Mouse (Mus musculus): ENCODE data around the gene Ercc4. TPM values are rescaled to one million over a fixed set of nuclear protein-coding genes. Genes with fewer than 3 reads are reported as not detected.

The Ercc4 gene
- 5.3 and 6.6 TPM in 2 replicates for polyA plus RNA-seq (2015; fragmentation: Nextera tagmentation; extraction: Ambion mirVana)

DNA sequence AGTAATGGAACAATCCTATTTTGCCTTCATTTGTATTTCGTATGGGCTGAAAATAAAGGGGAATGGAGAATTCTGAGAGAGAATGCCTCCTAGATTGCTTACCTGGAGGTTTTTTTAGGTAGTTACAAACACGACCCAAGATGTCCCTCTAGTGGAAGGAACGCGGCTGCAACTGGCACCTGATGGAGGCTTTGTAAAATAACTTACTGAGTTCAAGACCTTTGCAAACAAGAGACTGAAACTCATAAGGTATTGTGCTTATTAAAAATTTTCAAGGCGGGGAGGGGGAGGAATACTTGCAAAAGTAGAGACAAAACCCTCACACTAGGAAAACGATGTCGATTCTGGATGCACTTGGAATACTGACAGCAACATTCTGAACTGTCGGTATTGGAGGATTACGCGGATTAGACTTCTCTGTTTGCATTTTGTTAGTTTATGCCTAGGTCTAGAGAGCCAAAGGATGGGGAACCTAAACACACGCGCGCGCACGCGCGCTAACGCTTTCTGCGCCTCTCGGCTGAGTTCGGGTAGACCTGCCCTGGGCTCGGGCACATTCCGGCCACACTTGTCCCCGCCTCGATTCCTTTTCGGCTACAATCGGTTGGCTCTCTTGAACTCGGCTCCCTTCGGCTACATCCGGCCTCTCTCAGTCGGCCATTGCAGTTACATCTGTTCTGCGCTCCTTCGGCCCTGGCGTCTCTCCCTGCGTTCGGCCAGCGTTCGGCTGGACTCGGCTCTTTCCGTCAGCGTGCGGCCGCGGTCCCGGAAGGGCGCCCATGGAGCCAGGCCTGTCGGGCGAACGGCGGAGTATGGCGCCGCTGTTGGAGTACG, at the start of gene Ercc4:
TSS of gene Ercc4 (plus strand) at position 529 of the 834 bp plus-strand sequence.
- no peaks in the 10 kb centered on the region for H3K9me3 ChIP-seq (ENCODE audit: control insufficient read depth, low read length)
- peaks cover 12% of the 10 kb centered on the region for H3K36me3 ChIP-seq (ENCODE audit: control insufficient read depth, insufficient read depth, low read length)
- ATAC-seq (ENCODE audit: low FRiP score, low TSS enrichment): peak; percentile 99
- peak within 1 kb of the TSS; percentile 93 for H3K4me2 ChIP-seq (replicated peaks; ENCODE audit: low read depth)
- TF ChIP-seq CTCF (IDR thresholded peaks at IDR 0.05; ENCODE audit: low read depth): peak; percentile 83
- TF ChIP-seq EP300 (optimal IDR thresholded peaks at IDR 0.05): no peak
- 1% methylated on average over 53 of the region's 53 CpGs for WGBS
- H3K4me1 ChIP-seq (replicated peaks; ENCODE audit: control insufficient read depth, insufficient read depth): no peaks in the 10 kb centered on the region; the same call in 1 of the 2 replicates
- peak; percentile 96 for DNase-seq (ENCODE audit: low spot score)
- no peaks in the 10 kb centered on the region for H3K27me3 ChIP-seq (ENCODE audit: control insufficient read depth, insufficient read depth, low read length)
- peak within 1 kb of the TSS; percentile 89 for H3K27ac ChIP-seq (replicated peaks)
- H3K4me3 ChIP-seq (ENCODE audit: low read depth, low read length): peak within 1 kb of the TSS; percentile 76
- peak within 1 kb of the TSS; percentile 98 for H3K9ac ChIP-seq (ENCODE audit: low read length)

DNA sequence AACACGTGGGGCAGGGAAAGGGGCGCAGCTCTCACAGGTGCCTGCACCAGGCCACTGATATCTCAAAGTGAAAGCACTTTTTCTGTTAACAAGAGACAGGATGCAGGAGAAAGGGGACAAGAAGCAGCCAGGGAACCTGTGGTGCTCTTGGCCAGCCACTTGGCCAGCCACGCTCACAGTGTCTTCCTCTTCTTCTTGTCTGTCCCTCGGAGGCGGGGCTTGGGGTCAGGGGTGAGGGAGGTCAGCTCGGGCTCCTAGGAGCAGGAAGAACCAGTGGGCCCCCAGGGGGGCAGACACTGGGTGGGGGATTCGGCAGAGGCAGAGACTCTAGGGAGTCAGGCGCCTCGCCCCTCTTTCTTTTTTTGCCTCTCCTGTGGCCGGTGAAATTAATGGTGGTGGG, 48.4 kb upstream of the Ercc4 start:
- H3K27me3 ChIP-seq (ENCODE audit: control insufficient read depth, insufficient read depth, low read length): no peaks in the 10 kb centered on the region
- DNase-seq (ENCODE audit: low spot score) (no peak), ATAC-seq (ENCODE audit: low FRiP score, low TSS enrichment) (no peak)
- H3K9me3 ChIP-seq (ENCODE audit: control insufficient read depth, low read length): no peaks in the 10 kb centered on the region
- H3K9ac ChIP-seq (ENCODE audit: low read length): no peak overlapping the region
- no peaks in the 10 kb centered on the region for H3K4me1 ChIP-seq (replicated peaks; ENCODE audit: control insufficient read depth, insufficient read depth)
- peak overlapping the region; percentile 8; the same call in 1 of the 2 replicates for H3K4me2 ChIP-seq (replicated peaks; ENCODE audit: low read depth)
- 39% methylated on average over 9 of the region's 10 CpGs for WGBS
- TF ChIP-seq EP300 (optimal IDR thresholded peaks at IDR 0.05) (no peak), CTCF (IDR thresholded peaks at IDR 0.05; ENCODE audit: low read depth) (no peak)
- H3K27ac ChIP-seq (replicated peaks): no peak overlapping the region
- no peaks in the 10 kb centered on the region for H3K36me3 ChIP-seq (ENCODE audit: control insufficient read depth, insufficient read depth, low read length)
- no peak overlapping the region for H3K4me3 ChIP-seq (ENCODE audit: low read depth, low read length)

DNA sequence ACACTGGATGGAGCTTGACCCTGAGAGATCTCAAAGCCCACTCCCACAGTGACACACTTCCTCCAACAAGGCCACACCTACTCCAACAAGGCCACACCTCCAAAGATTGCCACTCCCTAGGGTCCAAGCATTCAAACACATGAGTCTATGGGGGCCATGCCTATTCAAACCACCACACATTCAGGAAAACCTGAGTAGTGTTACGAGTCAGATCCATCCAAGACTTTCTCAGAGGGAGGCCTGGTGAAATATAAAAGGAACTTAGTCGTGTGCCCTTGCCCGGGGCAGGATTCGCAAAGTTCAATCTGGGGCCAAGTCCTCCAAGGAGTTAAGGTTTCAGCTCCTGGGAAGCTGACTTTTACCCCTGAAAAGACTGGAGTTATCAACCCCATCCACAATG, 35.3 kb upstream of the Ercc4 start:
- H3K4me2 ChIP-seq (replicated peaks; ENCODE audit: low read depth): no peak overlapping the region
- DNase-seq (ENCODE audit: low spot score): no peak
- no peak overlapping the region for H3K4me3 ChIP-seq (ENCODE audit: low read depth, low read length)
- H3K36me3 ChIP-seq (ENCODE audit: control insufficient read depth, insufficient read depth, low read length): no peaks in the 10 kb centered on the region
- H3K27me3 ChIP-seq (ENCODE audit: control insufficient read depth, insufficient read depth, low read length): no peaks in the 10 kb centered on the region
- no peak overlapping the region for H3K9ac ChIP-seq (ENCODE audit: low read length)
- 77% methylated on average over 4 of the region's 4 CpGs for WGBS
- TF ChIP-seq CTCF (IDR thresholded peaks at IDR 0.05; ENCODE audit: low read depth): no peak
- no peak for TF ChIP-seq EP300 (optimal IDR thresholded peaks at IDR 0.05)
- no peaks in the 10 kb centered on the region for H3K4me1 ChIP-seq (replicated peaks; ENCODE audit: control insufficient read depth, insufficient read depth)
- no peak overlapping the region for H3K27ac ChIP-seq (replicated peaks)
- ATAC-seq (ENCODE audit: low FRiP score, low TSS enrichment): no peak
- H3K9me3 ChIP-seq (ENCODE audit: control insufficient read depth, low read length): no peaks in the 10 kb centered on the region

DNA sequence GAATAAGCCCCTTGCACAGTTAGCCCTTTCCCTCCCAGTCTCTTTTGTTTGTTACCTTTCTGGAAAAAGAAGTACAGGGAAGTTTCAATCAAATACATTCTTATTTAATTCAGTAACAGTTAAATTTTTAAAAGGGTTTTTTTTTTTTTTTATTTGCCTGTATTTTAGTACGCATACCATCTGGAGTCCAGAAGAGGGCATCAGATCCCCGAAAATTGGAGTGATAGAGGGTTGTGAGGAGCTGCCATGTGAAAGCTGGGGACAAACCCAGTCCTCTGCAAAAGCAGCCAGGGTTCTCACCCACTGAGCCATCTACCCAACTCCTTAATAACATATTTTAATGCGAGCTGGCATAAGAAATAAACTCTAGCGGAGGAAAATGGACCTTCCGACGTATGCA, 29.3 kb upstream of the Ercc4 start:
- TF ChIP-seq CTCF (IDR thresholded peaks at IDR 0.05; ENCODE audit: low read depth): peak; percentile 36
- no peak for TF ChIP-seq EP300 (optimal IDR thresholded peaks at IDR 0.05)
- 69% methylated on average over 6 of the region's 6 CpGs for WGBS
- no peak overlapping the region for H3K9ac ChIP-seq (ENCODE audit: low read length)
- no peaks in the 10 kb centered on the region for H3K36me3 ChIP-seq (ENCODE audit: control insufficient read depth, insufficient read depth, low read length)
- DNase-seq (ENCODE audit: low spot score) (no peak), ATAC-seq (ENCODE audit: low FRiP score, low TSS enrichment) (no peak)
- no peaks in the 10 kb centered on the region for H3K9me3 ChIP-seq (ENCODE audit: control insufficient read depth, low read length)
- H3K4me1 ChIP-seq (replicated peaks; ENCODE audit: control insufficient read depth, insufficient read depth): no peaks in the 10 kb centered on the region
- H3K27ac ChIP-seq (replicated peaks): no peak overlapping the region
- no peak overlapping the region for H3K4me2 ChIP-seq (replicated peaks; ENCODE audit: low read depth)
- no peaks in the 10 kb centered on the region for H3K27me3 ChIP-seq (ENCODE audit: control insufficient read depth, insufficient read depth, low read length)
- H3K4me3 ChIP-seq (ENCODE audit: low read depth, low read length): no peak overlapping the region

DNA sequence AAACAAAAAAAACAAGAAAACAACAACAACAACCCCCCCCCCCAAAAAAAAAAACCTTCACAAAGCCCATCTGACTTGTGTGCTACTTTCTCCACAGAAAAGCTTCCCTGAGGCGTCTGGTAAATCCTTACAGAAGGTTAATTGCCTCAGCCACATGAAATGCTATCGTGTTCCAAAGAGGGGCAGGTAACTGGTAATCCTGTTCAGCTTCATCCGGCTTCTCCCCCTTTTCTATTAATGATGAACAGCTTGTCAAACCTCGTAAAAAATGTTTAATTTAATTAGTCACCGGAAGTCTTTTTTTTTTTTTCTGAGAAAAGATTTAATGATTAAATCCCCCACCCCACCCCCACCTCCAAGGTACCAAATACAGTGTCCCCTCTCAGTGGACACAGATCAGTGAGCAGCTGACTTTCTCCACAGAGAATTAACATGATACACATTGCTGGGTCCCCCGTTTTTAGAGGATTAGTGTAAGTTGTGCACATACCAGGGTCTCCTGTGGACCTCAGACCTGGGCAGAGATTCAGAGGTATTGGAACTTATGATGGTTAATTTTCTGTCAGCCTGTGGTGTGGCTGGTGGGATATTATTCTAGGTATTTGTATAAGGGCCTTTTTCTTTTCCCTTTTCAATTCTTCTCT, 26.2 kb upstream of the Ercc4 start:
- ATAC-seq (ENCODE audit: low FRiP score, low TSS enrichment): no peak
- Histone ChIP-seq H3K9ac (ENCODE audit: low read length) (no peak overlapping the region), H3K4me2 (replicated peaks; ENCODE audit: low read depth) (no peak overlapping the region), H3K9me3 (ENCODE audit: control insufficient read depth, low read length) (no peaks in the 10 kb centered on the region), H3K36me3 (ENCODE audit: control insufficient read depth, insufficient read depth, low read length) (no peaks in the 10 kb centered on the region), H3K4me1 (replicated peaks; ENCODE audit: control insufficient read depth, insufficient read depth) (no peaks in the 10 kb centered on the region), H3K27ac (replicated peaks) (no peak overlapping the region), H3K4me3 (ENCODE audit: low read depth, low read length) (no peak overlapping the region), H3K27me3 (ENCODE audit: control insufficient read depth, insufficient read depth, low read length) (no peaks in the 10 kb centered on the region)
- WGBS: 73% methylated on average over 6 of the region's 6 CpGs
- DNase-seq (ENCODE audit: low spot score): no peak
- no peak for TF ChIP-seq EP300 (optimal IDR thresholded peaks at IDR 0.05)
- TF ChIP-seq CTCF (IDR thresholded peaks at IDR 0.05; ENCODE audit: low read depth): no peak

DNA sequence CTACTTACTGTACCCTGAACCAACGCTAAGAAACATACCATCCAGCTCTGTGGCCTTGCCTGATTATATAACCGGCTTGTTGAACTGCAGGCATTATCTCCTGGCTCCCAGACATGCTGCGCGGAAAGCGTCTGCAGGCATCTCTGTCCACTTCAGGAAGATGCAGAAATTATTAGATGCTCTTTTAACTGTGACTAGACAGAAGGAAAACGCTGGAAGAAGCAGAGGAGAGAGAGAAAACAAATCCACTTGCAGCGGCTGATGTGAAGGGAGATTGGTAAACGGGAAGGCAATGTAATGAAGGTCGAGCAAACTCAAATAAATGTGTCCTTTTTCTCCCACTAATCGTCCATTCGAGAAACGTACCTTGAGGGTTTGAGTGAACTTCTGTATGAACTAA, 1.1 kb upstream of the Ercc4 start:
- TF ChIP-seq CTCF (IDR thresholded peaks at IDR 0.05; ENCODE audit: low read depth) (no peak), EP300 (optimal IDR thresholded peaks at IDR 0.05) (no peak)
- H3K36me3 ChIP-seq (ENCODE audit: control insufficient read depth, insufficient read depth, low read length): peaks cover 4% of the 10 kb centered on the region
- no peak overlapping the region for H3K4me3 ChIP-seq (ENCODE audit: low read depth, low read length)
- H3K27me3 ChIP-seq (ENCODE audit: control insufficient read depth, insufficient read depth, low read length): no peaks in the 10 kb centered on the region
- no peak for DNase-seq (ENCODE audit: low spot score)
- H3K4me1 ChIP-seq (replicated peaks; ENCODE audit: control insufficient read depth, insufficient read depth): no peaks in the 10 kb centered on the region; the same call in 1 of the 2 replicates
- no peaks in the 10 kb centered on the region for H3K9me3 ChIP-seq (ENCODE audit: control insufficient read depth, low read length)
- H3K27ac ChIP-seq (replicated peaks): no peak overlapping the region
- 83% methylated on average over 12 of the region's 12 CpGs for WGBS
- ATAC-seq (ENCODE audit: low FRiP score, low TSS enrichment): no peak
- H3K4me2 ChIP-seq (replicated peaks; ENCODE audit: low read depth): no peak overlapping the region
- H3K9ac ChIP-seq (ENCODE audit: low read length): no peak overlapping the region

All from stomach, postnatal 0 days (tissue).